Mouse (Mus musculus) left cerebral cortex, postnatal 25 days (tissue): ENCODE measurements around the gene Slc34a1. TPM values are rescaled to one million over a fixed set of nuclear protein-coding genes. Genes with fewer than 3 reads are reported as not detected.

ENCODE experiments used
- DNase-seq, 2 experiments: peaks; one replicate each; pipeline ENCODE4 v3.0.0; 2022; ENCODE audit warnings: low spot score in 2 of 2, mixed read lengths in 1 of 2
- intact Hi-C: fragments of 180-260 bp; cut with DNase I; formaldehyde crosslinking; loops from one replicate; pipeline ENCODE4 v1.15.1; 2025
- total RNA-seq, 2 experiments: library from RNA; stranded (reverse); gene quantifications; 2 replicates each; pipeline ENCODE4 v1.2.3; 2021

Gene Slc34a1
- total RNA-seq, 2 experiments from 2014 or later: not detected

DNA sequence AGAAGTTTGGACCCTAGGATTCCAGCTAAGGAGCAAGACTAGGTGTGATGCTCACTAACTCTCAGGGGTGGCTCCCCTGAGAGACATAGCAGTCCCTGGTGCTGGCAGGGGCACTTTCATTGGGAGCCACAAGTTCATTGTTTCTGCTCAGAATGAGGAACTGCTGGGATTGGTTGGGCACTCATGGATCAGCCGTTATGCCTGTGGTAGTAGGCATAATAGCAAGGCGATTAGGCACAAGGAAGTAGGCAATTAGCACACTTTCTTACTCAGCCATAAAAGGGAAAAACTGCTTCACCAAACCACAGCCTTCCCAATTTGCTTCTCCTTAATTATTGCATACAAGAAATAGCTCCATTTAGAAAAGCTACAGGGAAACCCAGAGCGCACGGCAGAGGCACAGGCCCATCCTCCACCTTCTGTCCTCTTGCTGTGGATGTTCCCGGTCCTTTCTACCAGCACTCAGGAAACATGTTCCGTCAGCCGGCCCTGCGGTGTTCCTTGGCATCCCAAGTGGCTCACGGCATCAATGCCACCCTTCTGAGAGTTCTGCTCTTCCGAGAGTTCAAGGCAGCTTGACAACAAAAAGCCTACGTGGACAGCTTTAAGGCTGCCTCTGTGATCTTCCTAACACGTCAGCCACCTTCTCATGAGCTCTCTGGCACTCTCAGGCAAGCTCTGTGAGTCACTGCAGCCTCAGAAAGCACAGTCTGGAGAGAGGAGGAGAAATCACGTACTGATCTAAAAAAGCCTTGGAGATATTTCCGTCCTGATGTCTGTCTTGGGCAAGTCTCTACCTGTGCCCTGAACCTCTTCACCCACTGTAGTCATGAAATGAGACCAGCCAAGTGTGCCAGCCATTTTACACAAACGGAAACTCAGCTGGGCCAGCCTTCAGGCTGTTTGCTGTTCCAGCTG lies 6.2 kb downstream of the Slc34a1 start:
- intact Hi-C loops: loop anchor here (2.0 to 5.0 kb wide), 2 partner anchors 67 to 72 kb away; no protein-coding TSS in a partner anchor
- peak; percentile 63 to 91 for DNase-seq

DNA sequence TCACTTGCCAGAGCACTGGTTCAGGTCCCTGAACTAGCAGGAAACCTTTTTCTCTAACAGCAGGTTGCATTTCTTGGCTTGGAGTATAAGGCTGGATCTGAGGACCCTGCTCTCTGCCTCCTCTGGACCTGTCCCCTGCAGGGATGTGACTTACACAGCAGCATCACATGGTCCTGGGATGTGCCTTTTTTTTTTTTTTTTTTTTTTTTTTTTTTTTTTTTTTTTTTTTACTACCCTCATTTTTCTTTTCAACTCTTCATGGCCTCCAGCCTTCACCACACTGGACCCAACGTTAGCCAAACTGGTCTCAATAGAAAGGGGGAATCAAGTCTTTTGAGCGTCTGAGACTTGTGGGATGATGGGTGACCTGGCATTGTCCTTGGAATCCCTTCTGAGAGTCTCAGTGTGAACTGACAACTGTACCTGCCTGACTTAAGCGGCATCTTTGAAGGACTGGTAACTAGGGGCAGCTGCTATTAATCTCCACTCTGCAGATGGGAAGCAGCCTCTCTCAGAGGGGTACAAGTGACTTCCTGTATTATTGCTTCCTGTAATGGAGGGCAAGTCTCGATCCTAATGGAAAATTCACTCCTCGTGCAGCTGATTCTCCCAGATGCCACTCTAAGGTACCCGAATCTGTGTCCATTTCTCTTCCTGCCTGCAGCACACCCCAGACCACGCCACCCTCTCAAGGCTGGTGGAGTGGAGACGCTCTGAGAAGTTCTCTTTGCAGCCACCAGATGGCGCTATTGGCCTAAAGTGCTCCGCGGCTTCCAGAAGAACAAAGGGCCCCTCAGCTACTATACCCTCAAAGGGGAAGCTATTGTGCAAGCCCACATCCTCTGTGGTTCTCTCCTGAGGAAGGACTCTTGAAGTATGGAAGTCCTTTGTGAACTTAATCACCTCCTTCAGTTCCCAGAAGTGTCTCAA lies 7.1 kb downstream of the Slc34a1 start:
- intact Hi-C loops: loop anchor here (1.0 to 5.0 kb wide), 4 partner anchors 66 to 132 kb away; partner anchors contain the start of gene Ddx41
- peak; percentile 75 to 86 for DNase-seq

DNA sequence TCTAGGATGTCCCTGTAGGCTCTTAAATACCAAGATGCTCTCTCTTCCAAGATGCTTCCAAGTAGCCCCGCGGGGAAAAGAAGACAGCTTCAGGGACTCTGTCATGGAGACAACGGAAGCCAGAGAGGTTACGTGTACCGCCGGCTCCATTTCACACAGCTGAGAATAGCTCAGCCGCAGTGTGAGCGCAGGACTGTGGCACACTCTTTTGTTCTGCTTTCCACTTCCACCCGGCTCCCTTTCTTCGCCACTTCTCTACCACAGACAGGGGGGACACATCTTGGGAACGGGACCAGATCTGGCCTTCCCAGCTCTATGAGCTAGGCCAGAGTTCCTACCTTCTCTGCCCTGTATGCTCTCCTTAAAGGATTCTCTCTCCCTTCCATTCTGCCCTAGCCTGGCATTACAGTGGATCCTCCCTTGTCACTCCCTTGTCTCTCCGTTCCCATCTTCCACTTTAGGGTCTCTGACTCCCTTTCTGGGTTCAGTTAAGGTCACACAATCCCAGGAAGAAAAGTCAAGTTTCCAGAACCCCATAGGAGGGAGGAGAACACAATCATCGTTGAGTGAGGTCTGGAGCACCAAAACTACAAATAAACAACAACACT lies 7.9 kb downstream of the Slc34a1 start:
- intact Hi-C loops: loop anchor here (1.0 to 5.0 kb wide), 3 partner anchors 65 to 131 kb away; partner anchors contain the start of gene Ddx41
- peak in 1 of 2 experiments; percentile 33 for DNase-seq

DNA sequence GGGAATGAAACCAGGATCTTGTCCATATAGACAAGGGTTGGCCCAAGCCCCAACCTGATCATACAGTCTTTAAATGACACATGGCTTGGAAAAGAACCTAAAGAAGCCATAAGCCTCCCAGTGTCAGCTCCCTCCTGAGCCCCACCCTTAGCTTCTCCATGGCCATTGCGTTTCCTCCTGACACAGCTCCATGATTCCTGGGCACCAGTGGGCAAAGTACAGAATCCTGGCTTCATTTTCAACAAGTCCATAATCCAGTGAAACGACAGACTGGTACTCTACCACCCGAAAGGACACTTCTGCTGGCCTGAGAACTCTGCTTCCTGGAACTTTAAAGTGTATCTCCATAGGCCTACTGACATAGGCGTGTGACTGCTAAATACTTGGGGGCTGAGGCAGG lies 9.4 kb downstream of the Slc34a1 start:
- no peak for DNase-seq
- intact Hi-C loops: loop anchor here (5.0 kb wide), 1 partner anchor 130 kb away; the partner anchor contains the start of gene Ddx41

DNA sequence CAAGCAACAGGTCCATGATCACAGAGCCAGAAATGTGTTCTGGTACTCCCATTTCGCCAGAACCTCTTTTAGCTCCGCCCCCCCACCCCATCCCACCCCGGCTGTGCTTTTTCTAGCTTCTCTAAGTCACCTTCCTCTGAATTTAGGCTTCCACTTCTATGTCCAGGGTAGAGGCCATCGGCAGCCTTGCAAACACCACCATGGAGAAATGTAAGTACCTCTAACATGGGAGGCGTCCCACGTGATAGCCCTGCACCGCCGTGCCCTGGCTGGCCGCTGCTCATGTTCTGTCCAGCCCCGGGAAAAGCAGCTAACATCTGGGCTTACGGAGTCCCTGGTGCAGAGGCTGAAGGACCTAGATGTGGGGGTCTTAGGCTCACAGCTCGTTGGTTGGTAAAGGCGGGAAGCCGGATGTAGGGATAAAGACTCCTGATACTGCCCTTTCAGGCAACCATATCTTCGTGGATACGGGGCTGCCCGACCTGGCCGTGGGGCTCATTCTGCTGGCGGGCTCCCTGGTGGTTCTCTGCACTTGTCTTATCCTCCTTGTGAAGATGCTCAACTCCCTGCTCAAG lies 10.6 kb downstream of the Slc34a1 start:
- intact Hi-C loops: loop anchor here (5.0 kb wide), 1 partner anchor 129 kb away; the partner anchor contains the start of gene Ddx41
- no peak for DNase-seq

DNA sequence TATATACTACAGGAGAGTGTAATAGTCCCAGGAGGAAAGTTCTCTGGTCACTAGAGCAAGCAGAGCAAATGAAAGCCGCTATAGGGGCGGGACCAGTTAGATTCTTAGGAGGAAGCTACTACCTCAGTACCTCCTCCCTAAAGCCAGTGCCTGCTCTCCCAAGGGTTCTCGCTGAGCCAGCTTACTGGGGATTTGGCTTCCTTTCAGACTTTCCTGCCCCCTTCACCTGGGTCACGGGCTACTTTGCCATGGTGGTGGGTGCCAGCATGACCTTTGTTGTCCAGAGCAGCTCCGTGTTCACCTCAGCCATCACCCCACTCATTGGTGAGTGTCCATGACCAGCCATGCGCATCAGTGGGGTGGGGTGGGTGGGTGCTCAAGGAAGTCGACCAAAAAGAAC lies 13.8 kb downstream of the Slc34a1 start:
- no peak for DNase-seq
- intact Hi-C loops: no loop called here

DNA sequence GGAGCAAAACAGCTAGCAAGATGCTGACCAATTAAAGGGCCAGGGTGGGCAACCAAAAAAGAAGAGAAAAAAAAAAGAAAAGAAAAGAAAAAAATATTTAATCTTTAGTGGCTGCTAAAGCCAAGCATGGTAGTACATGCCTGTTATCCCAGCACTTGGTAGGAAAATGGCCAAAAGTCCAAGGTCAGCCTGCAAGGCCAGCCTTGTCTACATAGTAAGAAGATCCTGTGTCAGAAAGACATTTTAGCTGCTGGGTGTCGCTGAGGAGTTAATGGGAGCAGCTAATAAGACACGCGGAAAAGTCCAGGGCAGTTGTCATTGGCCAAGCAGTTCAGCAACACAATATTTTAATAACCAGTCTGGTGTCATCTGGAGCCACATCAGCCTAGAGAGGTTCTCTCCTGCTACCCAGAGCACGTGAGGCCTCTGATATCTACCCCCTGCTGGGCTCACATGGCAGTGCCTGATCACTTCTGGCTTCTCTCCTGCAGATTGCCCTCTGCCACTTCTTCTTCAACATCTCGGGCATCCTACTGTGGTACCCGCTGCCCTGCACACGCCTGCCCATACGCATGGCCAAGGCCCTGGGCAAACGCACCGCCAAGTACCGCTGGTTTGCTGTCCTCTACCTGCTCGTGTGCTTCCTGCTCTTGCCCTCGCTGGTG lies 14.8 kb downstream of the Slc34a1 start:
- intact Hi-C loops: no loop called here
- no peak for DNase-seq

DNA sequence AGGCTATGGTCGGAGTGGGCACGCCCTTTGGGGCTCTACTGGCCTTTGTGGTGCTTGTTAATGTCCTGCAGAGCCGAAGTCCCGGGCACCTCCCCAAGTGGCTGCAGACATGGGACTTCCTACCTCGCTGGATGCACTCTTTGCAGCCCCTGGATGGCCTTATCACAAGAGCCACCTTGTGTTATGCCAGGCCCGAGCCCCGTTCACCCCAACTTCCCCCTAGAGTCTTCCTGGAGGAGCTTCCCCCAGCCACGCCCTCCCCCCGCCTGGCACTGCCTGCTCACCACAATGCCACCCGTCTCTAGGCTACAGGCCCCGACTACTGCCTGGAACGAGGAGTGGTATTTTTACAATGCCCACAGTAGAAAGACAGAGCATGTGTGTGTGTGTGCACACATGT lies 15.3 kb downstream of the Slc34a1 start:
- DNase-seq: no peak
- intact Hi-C loops: no loop called here

DNA sequence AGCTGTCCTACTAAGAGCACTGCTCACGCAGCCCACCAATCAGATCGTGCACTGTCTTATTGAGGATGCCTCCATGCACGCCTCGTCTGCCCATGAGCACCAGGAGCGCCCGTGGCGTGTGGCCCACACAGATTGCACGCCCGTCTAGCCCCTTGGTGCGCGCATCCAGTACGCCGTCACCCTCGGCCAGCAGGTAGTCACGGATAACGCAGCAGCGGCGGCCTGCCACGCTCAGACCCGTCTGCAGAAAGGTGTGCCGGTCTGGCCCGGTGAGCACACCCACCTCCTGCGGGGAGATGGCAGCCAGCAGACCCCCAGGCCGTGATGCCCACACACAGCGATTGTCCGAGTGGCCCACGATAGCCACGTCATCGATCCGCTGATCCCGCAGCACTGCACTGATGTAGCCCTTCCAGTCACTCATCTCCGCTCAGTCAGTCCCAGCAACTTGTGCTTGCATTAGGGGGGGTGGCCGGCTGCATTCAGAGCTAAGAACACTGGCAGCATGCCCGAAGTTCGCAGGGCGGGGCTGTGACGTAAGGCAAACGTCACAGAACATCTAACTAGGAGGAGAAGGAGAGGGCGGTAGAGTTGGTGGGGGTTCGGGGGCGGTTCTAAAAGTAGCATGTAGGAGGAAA lies 16.9 kb downstream of the Slc34a1 start, which contains the start of gene Pfn3:
TSS of gene Pfn3 (minus strand) at position 490 of the 638 bp plus-strand sequence.
- intact Hi-C loops: no loop called here
- peak; percentile 72 to 93 for DNase-seq

DNA sequence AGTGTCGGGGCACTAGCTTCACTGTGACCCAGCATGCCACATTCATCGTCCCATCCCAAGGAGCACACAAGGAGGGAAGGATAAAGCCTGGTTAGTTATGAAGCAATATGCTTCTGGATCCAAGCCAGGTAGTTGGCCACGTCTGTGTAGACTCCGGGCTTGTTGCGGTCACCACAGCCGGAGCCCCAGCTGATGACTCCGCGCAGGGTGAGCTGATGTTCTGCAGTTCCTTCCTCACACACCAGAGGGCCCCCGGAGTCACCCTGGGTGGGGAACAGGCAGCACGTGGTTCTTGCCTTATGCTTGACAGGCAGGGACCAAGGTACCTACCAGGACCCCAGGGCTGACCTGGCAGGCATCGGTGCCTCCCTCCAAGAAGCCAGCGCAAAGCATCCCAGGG lies 20.0 kb downstream of the Slc34a1 start:
- intact Hi-C loops: loop anchor here (1.0 kb wide), 1 partner anchor 53 kb away; no protein-coding TSS in a partner anchor

DNA sequence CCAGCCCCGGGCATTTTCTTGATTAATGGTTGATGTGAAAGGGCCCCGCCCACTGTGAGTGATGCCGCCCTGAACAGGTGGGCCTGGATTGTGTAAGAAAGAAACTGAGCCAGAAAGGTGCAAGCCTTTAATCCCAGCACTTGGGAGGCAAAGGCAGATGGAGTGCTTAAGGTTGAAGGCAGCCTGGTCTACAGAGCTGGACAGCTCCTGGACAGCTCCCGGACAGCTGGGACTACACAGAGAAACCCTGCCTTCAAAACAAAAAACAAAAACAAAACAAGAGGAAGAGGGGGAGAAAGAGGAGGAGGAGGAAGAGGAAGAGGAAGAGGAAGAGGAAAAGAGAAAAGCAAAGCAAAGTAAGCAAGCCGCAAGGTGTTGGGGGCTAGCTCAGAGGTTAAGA lies 21.2 kb downstream of the Slc34a1 start:
- intact Hi-C loops: no loop called here
- DNase-seq: no peak

More for the DNA sequence above, 20.0 kb downstream of the Slc34a1 start:
- DNase-seq: peak; percentile 83 to 87

DNA sequence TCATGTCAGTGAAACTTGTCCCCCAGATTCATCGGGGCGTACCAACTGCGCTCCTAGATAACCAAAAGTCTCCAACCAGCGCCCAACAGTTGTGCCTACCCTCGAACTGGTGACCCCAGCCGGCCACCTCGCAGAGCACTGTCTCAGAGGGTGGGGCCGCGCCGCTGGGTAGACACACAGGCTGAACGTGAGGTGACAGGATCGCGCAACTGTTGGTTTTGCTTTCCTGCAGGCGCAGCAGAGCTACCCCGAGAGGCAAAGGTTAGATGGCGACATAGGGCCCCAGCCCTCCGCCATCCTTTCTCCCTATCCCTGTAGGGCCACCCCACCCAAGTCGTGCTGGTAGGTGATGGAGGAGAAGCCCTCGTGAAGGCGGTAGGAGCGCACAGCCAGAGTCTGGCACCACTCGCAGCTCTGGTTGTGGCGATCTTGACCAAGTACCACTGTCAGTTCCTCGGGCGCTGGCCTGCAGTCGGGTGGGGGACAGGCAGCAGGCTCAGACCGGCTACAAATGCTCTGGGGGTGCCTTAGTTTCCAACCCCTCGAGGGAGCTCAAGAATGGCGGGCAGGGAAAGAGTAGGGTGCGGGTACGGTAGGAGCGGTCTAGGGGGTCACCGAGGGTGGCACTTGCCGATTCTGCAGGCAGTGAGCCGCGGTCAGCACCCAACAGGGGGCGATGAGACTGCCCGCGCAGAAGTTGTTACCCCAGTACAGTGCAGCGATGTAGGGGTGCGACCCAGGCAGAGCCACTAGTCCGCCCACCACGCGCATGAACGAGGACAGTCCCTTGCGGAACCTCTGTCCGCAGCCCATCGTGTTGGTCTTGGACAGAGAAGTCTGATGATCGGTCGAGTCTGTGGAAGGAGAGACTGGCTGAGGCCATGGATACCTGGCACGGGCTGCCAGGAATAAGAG lies 22.3 kb downstream of the Slc34a1 start:
- DNase-seq: no peak
- intact Hi-C loops: no loop called here

DNA sequence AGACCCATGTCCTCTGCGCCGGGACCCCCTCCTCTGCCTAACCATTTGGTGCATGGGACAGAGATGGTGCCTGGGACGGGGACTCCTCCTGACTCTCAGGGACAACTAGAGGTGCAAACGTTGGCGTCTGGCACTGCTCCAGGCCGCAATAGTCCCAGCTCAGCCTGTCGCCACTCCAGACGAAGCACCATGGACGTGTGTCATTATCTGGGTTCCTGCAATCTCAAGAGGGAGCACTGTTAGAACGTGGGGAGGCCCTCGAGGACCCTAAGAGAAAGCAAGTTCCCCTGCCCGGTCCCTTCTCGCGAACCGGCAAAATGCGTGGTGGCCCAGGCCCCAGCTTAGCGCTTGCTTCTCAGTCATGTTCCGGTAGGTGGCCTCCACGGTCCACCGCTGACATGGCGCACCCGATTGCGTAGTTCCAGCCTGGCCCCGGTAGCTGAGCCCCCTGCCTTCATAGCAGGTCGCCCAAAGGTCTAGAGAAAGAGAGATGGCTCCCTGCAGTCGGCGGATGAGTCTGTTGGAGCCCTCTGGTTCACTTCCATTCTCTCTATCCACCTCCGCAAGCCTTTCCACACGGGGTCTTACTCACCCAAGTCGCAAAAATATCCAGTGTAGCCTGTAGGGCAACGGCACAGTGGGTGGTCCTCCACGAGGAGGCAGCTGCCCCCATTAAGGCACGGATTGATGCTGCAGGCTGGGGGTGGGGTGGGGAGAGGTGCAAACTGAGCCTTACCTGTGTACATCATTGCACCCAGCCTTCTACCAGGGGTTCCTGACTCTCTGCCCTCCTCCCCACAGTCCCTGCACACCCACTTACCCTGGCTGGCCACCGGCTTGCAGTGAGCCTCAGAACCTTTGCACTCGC lies 23.2 kb downstream of the Slc34a1 start:
- peak; percentile 63 to 69 for DNase-seq
- intact Hi-C loops: no loop called here

DNA sequence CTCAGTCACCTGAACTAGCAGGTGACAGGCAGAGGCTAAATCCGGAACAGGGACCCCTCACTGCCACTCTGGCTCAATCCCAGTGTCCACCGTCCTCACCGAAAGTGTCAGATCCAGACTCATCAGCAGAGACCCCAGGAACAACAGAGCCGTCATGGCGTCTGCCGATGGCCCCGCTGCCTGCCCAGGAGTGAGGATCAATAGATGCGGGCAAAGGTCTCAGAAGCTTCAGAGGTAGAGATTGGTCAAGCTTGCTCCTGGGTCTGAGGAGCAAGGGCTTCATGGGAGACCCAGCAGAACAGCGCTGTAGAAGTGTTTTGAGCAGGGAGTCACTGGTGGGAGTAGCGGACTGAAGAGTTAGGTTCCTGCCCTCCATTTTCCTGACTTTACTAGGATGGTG lies 28.6 kb downstream of the Slc34a1 start, which contains the start of gene F12:
TSS of gene F12 (minus strand) at position 181 of the 400 bp plus-strand sequence.
- intact Hi-C loops: no loop called here
- DNase-seq: no peak

DNA sequence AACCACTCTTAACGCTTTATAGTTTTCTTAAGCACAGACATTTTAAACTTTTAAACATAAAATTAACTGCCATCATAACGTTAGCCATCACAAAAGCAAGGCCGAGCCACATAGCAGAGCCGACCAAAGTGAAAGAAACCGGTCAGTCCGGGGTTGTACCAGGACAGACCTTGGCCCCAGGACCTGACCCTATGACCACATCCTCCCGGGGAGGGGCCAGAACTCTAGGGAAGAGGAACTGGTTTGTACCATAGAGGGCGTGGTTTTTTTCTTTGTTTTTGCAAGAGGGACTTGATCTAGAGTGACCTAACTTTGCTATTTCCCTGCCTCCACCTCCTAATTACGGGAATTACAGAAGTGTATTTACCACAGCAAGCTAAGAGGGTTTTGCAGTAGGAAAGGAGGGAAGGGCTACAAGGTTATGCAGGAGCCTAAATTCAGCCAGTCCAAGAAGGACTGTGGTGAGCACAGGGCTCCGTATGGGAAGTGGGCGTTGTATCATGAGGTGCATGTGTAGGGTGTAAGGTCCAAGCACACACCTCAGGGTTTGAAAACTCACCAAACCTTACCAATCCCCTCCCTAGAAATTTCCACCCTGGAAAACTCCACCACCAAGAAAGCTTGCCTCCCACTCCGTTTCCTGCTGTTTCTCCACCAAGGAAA lies 31.4 kb downstream of the Slc34a1 start:
- DNase-seq: no peak
- intact Hi-C loops: no loop called here

DNA sequence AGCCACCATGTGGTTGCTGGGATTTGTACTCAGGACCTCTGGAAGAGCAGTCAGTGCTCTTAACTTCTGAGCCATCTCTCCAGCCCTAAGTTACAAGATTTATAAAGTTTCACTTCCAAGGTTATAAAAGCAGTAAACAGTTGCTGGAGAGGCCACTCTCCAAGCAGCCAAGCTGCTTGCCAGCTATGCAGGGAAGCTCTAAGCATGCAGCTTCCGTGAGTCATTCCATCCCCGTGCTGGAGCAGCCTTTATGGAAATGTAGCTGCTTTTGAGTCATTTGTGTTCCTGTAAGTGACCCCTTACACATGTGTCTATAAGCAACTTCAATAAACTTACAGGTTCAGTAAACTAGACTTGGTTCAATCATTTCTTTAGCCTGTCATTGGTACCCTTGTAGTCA lies 32.6 kb downstream of the Slc34a1 start:
- intact Hi-C loops: no loop called here
- no peak for DNase-seq
